12 mouse cellular contexts compared by ENCODE assay signal in genomic region chr7:81124773-81125172, GRCm38 (mm10). TPM values are rescaled to one million over a fixed set of nuclear protein-coding genes. Genes with fewer than 3 reads are reported as not detected.
A peak's percentile ranks its signal among the peaks of the same experiment; 100 is the strongest.
DNase-seq lines count a peak whose midpoint lies in the region; TF ChIP-seq lines count a peak whose summit lies in the region.
"Had no signal": no experiment of that assay in that cellular context is flagged by ENCODE, and none has a peak within 500 bp of the region (broad histone marks: within the 10 kb centered on the region; RNA-seq: fewer than 3 reads in every experiment).

No protein-coding gene starts in this region.

- TF ChIP-seq POLR2A in myocyte (IDR thresholded peaks at IDR 0.05; ENCODE audit: insufficient read length, low read depth) = no peak

- intact Hi-C loops in heart, postnatal 10 days (cut with DNase I) = no loop called here
- intact Hi-C loops in left cerebral cortex, postnatal 10 days (cut with DNase I) = no loop called here

- no peak overlapping the region for H3K4me3 ChIP-seq in myocyte

- no peak overlapping the region for H3ac ChIP-seq in myocyte (ENCODE audit: control insufficient read depth, insufficient read length)

- H3K27me3 ChIP-seq in myocyte (ENCODE audit: control insufficient read depth, insufficient read depth, insufficient read length) = no peaks in the 10 kb centered on the region

- no peak overlapping the region for H3K4me2 ChIP-seq in myocyte (ENCODE audit: low read depth)

- H3K36me3 ChIP-seq in myocyte (ENCODE audit: control insufficient read depth, insufficient read depth) = no peaks in the 10 kb centered on the region

- no peaks in the 10 kb centered on the region for H3K79me2 ChIP-seq in myocyte (ENCODE audit: control insufficient read depth, insufficient read depth)

- DNase-seq in lung, postnatal 36 days = peak; percentile 18
- no peak for DNase-seq in lung, adult 18-20 months
- peak; percentile 66 to 80 for DNase-seq in gastrocnemius, adult 8-10 months (ENCODE audit: low spot score in 2 of 2)
- DNase-seq in heart, postnatal 10 days = peak; percentile 59 to 60
- no peak for DNase-seq in adrenal gland, postnatal 4 days (ENCODE audit: low spot score in 2 of 2)
- no peak for DNase-seq in cerebellum, adult 9-11 months
- no peak for DNase-seq in left cerebral cortex, postnatal 10 days (ENCODE audit: extremely low spot score in 1 of 2, low spot score in 2 of 2)
- DNase-seq: kidney, adult 8-10 months; lung, postnatal 14 days had no signal

TF ChIP-seq in myocyte, 11 proteins besides CTCF, POLR2A, EP300 and RAD21:
- no peak for TF ChIP-seq USF1 (IDR thresholded peaks at IDR 0.05; ENCODE audit: low read depth)
- no peak for TF ChIP-seq MAX (IDR thresholded peaks at IDR 0.05; ENCODE audit: low read depth)
- TF ChIP-seq MYOG (IDR thresholded peaks at IDR 0.05; ENCODE audit: control insufficient read depth in 1 of 3, insufficient read depth in 1 of 3, insufficient read length in 2 of 3, low read depth in 2 of 3) = peak; percentile 40 to 63 (median 45)
- no peak for TF ChIP-seq CEBPB (IDR thresholded peaks at IDR 0.05; ENCODE audit: insufficient read depth, poor library complexity, severe bottlenecking)
- peak in 2 of 3 experiments; percentile 32 to 70 for TF ChIP-seq MYOD1 (IDR thresholded peaks at IDR 0.05; ENCODE audit: control insufficient read depth in 1 of 3, insufficient read length in 2 of 3, low read depth in 2 of 3)

RNA-seq across cellular contexts. Expression of gene Slc28a1, which starts 10.2 kb away (rescaled TPM):
- under 1 TPM; 0.07 to 0.25 (median 0.14) TPM for total RNA-seq in gastrocnemius, adult 8-10 months (2022)
- under 1 TPM; 0.20 to 0.53 TPM for total RNA-seq in heart, postnatal 10 days (2021)
- not detected for polyA plus RNA-seq in myocyte (2012; fragmentation: generic; extraction: Trizol)
- total RNA-seq in adrenal gland, postnatal 4 days (2021) = under 1 TPM; 0.56 TPM
- under 1 TPM in 1 of 2 experiments, not detected in 1; 0.15 TPM for total RNA-seq in left cerebral cortex, postnatal 10 days (2021)
- total RNA-seq: hematopoietic stem cell, adult 5-6 weeks had no signal
- polyA plus RNA-seq: forebrain, embryonic 14.5 days had no signal

Comparison
In these comparisons a context has a peak if more than half of its experiments do, and no peak if none do; other contexts are left out.
1. DNase-seq: peak in lung, postnatal 36 days (single experiment), gastrocnemius, adult 8-10 months (2 of 2) and heart, postnatal 10 days (2 of 2); none in lung, adult 18-20 months (0 of 2), adrenal gland, postnatal 4 days (0 of 2), cerebellum, adult 9-11 months (single experiment) and left cerebral cortex, postnatal 10 days (0 of 2).